Mouse (Mus musculus): ENCODE data around the gene Trim54.

Trim54 gene

GRCm38 (mm10) chr5:31116354-31116753 lies at the start of gene Trim54:
TSS of gene Trim54 (plus strand) at chr5:31116712.
- no peak for DNase-seq (ENCODE audit: low spot score in 2 of 2)

GRCm38 (mm10) chr5:31069810-31070209 lies 46.7 kb upstream of the Trim54 start:
- DNase-seq (ENCODE audit: low spot score in 2 of 2): no peak

- no peak for DNase-seq (ENCODE audit: low spot score in 2 of 2)
These were observed 45.5 kb upstream of the Trim54 start for GRCm38 (mm10) chr5:31071059-31071458.

- DNase-seq (ENCODE audit: low spot score in 2 of 2): peak in 1 of 2 experiments; percentile 27
These were observed 44.7 kb upstream of the Trim54 start for GRCm38 (mm10) chr5:31071821-31072220.

GRCm38 (mm10) chr5:31073176-31073575 lies 43.3 kb upstream of the Trim54 start:
- DNase-seq (ENCODE audit: low spot score in 2 of 2): no peak

- DNase-seq (ENCODE audit: low spot score in 2 of 2): no peak
These were observed 40.2 kb upstream of the Trim54 start for GRCm38 (mm10) chr5:31076346-31076745.

GRCm38 (mm10) chr5:31080059-31080794 lies 36.3 kb upstream of the Trim54 start:
- DNase-seq (ENCODE audit: low spot score in 2 of 2): peak; percentile 79 to 88

GRCm38 (mm10) chr5:31080795-31081164 lies 35.7 kb upstream of the Trim54 start:
- DNase-seq (ENCODE audit: low spot score in 2 of 2): peak in 1 of 2 experiments; percentile 36

- DNase-seq (ENCODE audit: low spot score in 2 of 2): peak; percentile 59 to 64
These were observed 35.1 kb upstream of the Trim54 start for GRCm38 (mm10) chr5:31081386-31081785.

GRCm38 (mm10) chr5:31082355-31082754 lies 34.2 kb upstream of the Trim54 start:
- peak; percentile 70 to 77 for DNase-seq (ENCODE audit: low spot score in 2 of 2)

- no peak for DNase-seq (ENCODE audit: low spot score in 2 of 2)
These were observed 33.4 kb upstream of the Trim54 start for GRCm38 (mm10) chr5:31082935-31083625.

GRCm38 (mm10) chr5:31083949-31084348 lies 32.6 kb upstream of the Trim54 start:
- DNase-seq (ENCODE audit: low spot score in 2 of 2): peak in 1 of 2 experiments; percentile 30

- DNase-seq (ENCODE audit: low spot score in 2 of 2): peak in 1 of 2 experiments; percentile 29
These were observed 29.9 kb upstream of the Trim54 start for GRCm38 (mm10) chr5:31086606-31087005.

- DNase-seq (ENCODE audit: low spot score in 2 of 2): no peak
These were observed 29.4 kb upstream of the Trim54 start for GRCm38 (mm10) chr5:31087131-31087530.

- DNase-seq (ENCODE audit: low spot score in 2 of 2): peak; percentile 74 to 76
These were observed 24.1 kb upstream of the Trim54 start for GRCm38 (mm10) chr5:31092231-31092975.

GRCm38 (mm10) chr5:31093151-31094041 lies 23.1 kb upstream of the Trim54 start:
- DNase-seq (ENCODE audit: low spot score in 2 of 2): peak; percentile 75 to 83

- peak in 1 of 2 experiments; percentile 39 for DNase-seq (ENCODE audit: low spot score in 2 of 2)
These were observed 22.3 kb upstream of the Trim54 start for GRCm38 (mm10) chr5:31094100-31094798.

GRCm38 (mm10) chr5:31094799-31095691 lies 21.5 kb upstream of the Trim54 start:
- DNase-seq (ENCODE audit: low spot score in 2 of 2): peak; percentile 56 to 60

- DNase-seq (ENCODE audit: low spot score in 2 of 2): no peak
These were observed 20.6 kb upstream of the Trim54 start for GRCm38 (mm10) chr5:31095711-31096480.
